Mouse (Mus musculus): Measurements from ENCODE around the gene Gja3.
"Not testable (repeated sequence)": the region's sequence is repeated elsewhere in the genome, so short reads cannot be mapped to it uniquely, and the experiment has no call there.

Gja3 gene

DNA sequence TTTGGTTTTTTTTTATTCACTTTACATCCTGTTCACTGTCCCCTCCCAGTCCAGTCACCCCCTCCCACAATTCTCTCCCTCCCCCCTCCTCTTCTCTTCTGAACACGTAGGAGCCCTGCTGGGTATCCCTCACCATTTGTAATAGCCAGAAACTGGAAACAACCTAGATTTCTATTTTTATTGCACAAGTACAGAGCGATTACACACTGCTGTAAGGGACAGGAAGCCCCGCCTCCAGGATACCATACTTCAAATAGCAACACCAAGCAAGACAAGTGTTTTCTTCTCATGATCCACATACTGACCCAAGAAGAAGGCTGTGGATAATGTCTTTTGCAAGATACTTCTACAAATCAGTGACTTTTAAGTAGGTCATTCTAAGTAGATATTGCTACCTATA lies 25.1 kb downstream of the Gja3 start:
- DNase-seq: no peak

DNA sequence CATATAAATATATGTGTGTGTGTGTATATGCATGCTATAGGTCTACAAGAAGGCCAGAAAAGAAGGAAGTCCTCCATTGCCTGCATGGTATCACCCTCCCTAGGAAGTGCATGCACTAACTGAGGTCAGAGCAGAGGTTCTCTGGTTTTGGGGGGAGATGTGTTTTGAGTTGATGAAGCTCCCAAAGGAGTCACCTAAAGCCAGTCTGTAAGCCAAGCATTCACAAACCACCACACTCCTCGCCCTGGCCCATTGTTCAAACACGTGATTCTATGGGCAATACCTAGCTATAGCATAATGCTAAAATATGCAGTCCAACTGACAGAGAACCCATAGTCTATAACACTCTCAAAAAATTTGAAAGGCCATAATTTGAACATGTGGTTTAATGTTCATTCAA lies 39.5 kb downstream of the Gja3 start:
- DNase-seq: no peak

DNA sequence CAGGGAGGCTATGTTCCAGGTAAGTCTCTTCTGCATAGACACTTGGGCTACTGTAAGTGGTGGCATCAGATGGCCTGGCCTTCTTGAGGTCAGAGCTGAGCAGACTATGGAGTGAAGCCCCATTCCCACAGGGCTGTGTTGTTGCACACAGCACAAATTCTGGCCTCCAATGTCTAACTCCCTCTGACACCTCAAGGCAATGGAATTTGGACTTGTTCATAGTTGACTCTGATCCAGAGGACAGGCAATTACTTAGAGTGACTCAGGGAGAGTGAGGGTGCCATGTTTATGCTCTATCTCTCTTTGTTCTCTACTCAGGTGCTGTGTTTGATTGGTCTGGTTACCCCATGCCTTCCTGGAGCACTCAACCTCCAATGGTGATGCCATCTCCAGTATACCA lies 41.1 kb downstream of the Gja3 start:
- not testable (repeated sequence) for DNase-seq

DNA sequence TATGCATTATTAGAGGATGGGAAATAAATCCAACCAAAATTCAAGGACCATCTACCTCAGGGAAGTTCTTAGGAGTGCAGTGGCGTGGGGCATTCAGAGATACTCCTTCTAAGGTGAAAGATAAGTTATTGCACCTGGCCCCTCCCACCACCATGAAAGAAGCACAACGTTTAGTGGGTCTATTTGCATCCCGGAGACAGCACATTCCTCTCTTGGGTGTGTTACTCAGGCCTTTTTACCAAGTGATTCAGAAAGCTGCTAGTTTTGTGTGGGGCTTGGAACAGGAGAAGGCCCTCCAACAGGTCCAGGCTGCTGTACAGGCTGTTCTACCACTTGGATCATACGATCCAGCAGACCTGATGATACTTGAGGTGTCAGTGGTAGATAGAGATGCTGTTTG lies 69.3 kb downstream of the Gja3 start:
- no peak for DNase-seq
